Mouse (Mus musculus) heart, postnatal 10 days (tissue): ENCODE measurements at regions not wholly inside any gene's neighbourhood (a gene's known extent, or its start where the extent isn't known, plus 50 kb on each side); places are given as distances from the start of the nearest gene placed in this dataset.

Experiments
- DNase-seq, 2 experiments: peaks; one replicate each; pipeline ENCODE4 v3.0.0; 2021
- intact Hi-C: fragments of 180-260 bp; cut with DNase I; formaldehyde crosslinking; loops from one replicate; pipeline ENCODE4 v1.15.1; 2025

GRCm38 (mm10) chr9:84673327-84673726, 639.2 kb upstream of the Gm11114 start:
- intact Hi-C loops: no loop called here
- peak; percentile 2 for DNase-seq

- intact Hi-C loops: no loop called here
These were observed 634.2 kb upstream of the Gm11114 start for GRCm38 (mm10) chr9:84678416-84678815.

DNA sequence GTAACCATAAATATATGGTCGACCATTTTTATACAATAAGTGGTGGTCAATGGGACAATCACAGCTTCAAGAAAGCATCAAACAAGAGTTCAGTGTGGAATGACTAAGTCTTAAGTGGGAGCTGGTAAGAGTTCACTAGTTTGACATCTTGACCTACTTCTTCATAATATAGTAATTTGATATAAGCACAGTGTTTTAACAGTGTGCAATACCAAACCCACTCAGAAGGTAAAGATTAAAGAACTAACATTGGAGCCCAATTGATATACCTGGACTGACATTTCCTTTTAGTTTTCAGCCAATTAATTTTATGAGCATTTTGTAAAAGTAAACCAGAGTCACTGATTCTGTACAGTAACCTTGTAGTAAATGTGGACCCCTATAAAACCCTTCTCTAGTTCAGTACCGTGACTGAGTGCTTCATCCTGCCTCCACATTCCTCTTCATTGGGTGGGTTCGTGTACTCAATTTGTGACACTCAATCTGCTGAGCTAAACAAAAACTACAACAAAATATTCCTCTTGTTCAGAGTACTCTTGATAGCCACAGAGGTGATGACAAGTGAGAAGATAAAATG, 593.9 kb upstream of the Gm11114 start:
- intact Hi-C loops: no loop called here
- DNase-seq: no peak

More at GRCm38 (mm10) chr9:84678416-84678815, 634.2 kb upstream of the Gm11114 start:
- no peak for DNase-seq

GRCm38 (mm10) chr9:84719396-84719795, 593.2 kb upstream of the Gm11114 start:
- DNase-seq: no peak
- intact Hi-C loops: no loop called here

DNA sequence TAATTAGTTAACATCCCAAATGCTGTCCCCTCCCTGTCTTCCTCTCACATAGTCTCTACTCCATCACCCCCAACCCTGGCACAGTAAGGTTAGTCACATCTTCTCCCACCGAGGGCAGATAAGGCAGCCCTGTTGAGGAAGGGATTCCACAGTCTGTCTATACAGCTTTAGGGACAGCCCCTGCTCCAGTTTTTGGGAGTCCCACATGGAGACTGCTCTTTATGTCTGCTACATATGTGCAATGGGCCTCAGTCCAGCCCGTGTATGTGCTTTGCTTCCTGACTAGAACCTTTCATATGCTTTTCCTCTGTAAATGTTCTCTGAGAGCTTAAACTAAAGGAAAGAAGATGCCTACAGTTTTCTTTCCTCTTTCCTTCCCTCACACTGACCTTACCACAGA, 592.1 kb upstream of the Gm11114 start:
- intact Hi-C loops: no loop called here
- no peak for DNase-seq

GRCm38 (mm10) chr9:84739266-84739665, 573.3 kb upstream of the Gm11114 start:
- intact Hi-C loops: loop anchor here (10.0 kb wide), 1 partner anchor 586 kb away; the partner anchor contains the start of gene Tent5a
- DNase-seq: peak; percentile 12 to 18

DNA sequence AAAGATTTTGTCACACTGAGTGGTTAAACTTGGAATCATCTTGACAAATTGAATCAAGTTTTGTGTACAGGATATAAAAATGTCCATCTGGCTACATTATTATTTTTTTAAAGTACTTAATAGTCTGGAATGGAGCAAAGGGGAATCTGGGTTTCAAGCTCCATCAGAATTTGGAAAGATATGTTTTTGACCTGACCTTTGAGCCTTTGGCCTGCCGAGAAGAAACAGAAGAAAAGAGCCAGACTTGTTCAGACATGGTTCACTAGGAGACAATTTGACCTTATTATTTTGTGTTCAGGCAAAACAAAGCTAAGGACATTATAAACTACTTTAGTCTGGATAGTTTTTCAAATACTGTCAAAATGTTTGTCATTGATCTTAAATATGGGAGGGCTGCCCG, 572.2 kb upstream of the Gm11114 start:
- peak in 1 of 2 experiments; percentile 3 for DNase-seq
- intact Hi-C loops: no loop called here

DNA sequence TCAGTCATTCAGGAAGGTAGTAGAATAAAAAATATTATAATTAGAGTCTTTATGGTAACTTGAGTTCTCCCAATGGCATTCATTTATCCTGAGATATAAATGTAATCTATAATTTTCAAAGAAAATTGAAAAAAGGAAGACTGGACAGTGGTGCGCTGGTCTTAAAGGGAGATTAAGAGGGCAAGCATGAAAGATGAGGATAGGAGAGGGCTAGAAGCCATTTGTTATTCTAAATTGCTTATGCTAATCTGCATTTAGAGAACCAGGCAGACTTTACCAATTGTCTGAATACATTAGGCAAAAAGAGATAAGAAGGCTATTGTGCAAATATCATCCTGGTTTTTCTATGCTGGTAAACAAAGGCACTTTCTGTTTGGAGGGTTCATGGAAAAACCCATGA, 558.2 kb upstream of the Gm11114 start:
- intact Hi-C loops: no loop called here
- DNase-seq: no peak

- intact Hi-C loops: no loop called here
- no peak for DNase-seq
These were observed 557.7 kb upstream of the Gm11114 start for GRCm38 (mm10) chr9:84754828-84755227.

DNA sequence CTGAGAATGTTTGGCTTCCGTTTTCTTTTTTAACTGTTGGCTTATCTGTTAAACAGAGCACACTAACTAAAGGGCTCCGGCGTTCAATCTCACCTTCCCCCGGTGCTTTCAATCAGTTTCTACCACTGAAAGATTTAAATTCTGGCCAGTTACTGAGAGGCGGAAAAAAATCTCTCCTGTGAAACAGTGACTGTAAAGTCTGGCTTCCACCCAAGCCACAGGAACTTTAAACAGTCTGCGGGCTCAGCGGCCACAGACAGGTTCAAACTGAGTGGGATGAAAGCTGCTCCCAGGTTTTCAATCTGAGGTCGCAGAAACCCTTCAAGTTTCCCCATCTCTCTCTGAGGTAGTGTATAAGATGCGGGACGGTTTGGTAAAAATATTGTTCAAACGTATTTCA, 538.2 kb upstream of the Gm11114 start:
- DNase-seq: no peak
- intact Hi-C loops: no loop called here

- intact Hi-C loops: no loop called here
These were observed 537.4 kb upstream of the Gm11114 start for GRCm38 (mm10) chr9:84775190-84775589.

GRCm38 (mm10) chr9:84779125-84779524, 533.4 kb upstream of the Gm11114 start:
- intact Hi-C loops: no loop called here
- no peak for DNase-seq

More at GRCm38 (mm10) chr9:84775190-84775589, 537.4 kb upstream of the Gm11114 start:
- DNase-seq: no peak

DNA sequence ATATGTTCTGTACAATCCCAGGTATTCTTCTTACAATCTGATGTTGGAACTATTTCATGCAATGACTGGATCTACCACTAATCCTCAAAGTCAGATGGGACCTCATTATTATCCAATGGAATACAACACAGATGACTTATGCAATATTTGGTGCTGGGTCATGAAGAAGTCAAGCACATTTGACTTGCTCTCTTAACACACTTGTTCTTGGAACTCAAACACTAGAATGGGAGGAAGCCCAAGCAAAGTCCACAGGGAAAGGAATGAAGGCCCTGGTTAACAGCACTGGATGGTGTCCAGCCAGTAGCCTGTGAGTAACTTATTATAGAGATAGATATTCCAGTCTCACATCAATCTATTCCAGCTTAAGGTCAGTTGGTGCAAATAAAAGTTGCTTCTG, 486.8 kb upstream of the Gm11114 start:
- intact Hi-C loops: no loop called here
- peak; percentile 49 to 63 for DNase-seq

DNA sequence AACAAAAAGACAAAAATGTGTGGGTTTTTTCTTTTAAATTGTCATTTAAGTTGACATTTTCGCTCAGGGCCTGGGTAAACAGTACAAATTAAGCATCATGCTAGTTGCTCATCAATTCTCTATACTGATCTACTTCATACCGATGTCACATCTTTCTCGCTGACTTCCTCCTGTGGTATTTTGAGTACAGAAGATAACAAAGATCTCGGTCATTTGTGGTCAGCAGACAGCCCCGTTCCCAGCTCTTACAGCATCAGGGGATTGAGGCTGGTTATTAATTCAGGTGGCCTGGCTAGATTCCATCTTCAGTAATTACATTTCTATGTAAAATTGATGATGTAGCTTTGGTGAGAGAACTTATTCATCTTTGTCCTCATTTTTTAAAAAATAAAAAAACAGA, 483.6 kb upstream of the Gm11114 start:
- intact Hi-C loops: no loop called here
- DNase-seq: no peak

DNA sequence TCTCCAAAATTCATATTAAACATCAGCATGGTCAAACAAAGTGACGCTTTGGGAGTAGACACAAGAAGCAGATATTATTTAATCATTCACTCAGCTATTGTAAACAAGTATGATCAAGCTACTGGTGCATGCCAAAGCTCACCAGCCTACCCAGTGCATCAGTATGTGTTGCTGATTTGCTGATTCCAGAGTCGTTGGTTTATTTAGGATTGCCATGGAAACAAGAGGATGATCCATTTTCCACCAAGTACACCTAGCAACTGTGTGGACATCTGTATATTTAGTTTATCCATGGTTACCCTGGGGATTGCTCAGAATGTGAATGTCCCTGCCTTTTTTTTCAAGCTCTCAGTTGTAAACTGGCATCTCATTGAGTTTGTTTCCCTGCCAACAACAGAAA, 481.9 kb upstream of the Gm11114 start:
- DNase-seq: no peak
- intact Hi-C loops: no loop called here

DNA sequence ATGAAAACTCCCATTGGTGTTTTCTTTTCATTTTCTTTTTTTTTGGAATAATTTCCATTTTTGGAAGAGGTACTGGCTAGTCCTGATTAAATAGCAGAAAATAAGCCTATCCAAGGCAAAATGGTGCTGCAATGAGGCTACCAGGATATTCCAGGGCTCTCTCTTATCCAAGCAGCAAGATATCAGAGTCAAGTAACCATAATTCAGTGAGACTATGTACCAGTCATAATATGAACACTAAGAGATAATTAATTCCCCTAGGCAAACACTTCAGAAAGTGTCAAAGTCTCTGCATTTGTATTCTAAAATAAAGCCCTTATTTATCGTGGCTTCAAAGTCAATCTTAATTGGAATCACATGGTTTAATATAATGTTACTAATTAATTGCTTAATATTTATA, 475.1 kb upstream of the Gm11114 start:
- intact Hi-C loops: no loop called here
- DNase-seq: no peak

DNA sequence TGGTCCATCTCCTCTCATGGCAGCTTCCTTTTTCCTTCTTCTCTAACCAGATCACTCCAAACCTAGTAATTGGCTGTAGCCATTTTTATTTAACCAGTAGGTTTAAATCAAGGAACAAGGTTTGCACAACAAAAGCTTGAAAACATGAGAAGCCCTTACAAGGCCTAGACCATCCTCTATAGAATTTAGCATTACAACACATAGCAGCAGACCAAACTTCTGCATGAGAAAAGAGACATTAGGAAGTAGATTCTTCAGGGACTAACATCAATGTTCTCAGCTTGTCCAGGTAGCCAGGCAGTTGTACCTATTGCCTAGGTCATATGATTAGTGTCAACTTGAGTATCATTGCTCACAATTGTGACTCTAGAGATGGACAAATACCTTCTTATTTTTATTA, 468.6 kb upstream of the Gm11114 start:
- no peak for DNase-seq
- intact Hi-C loops: no loop called here

- intact Hi-C loops: no loop called here
- no peak for DNase-seq
These were observed 451.0 kb upstream of the Gm11114 start for GRCm38 (mm10) chr9:84861600-84861999.

GRCm38 (mm10) chr9:84863431-84863830, 449.1 kb upstream of the Gm11114 start:
- intact Hi-C loops: no loop called here
- no peak for DNase-seq

DNA sequence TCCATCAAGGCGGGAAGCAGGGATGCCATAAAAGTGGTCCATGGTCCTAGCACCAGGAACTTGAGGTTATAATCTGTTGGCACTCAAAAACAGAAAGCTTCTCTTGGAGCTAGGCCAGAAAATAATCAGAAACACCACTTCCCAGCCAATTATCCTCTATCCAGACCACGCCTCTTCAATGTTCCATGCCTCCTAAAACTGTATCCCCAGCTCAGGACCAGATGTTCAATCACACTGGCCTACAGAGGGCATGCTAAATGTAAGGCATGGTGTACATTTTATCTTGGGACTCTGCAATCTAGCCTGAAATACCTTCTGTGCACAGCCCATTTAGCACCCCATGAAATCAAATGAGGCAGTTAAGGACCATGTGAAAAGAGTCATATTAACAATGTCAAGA, 418.4 kb upstream of the Gm11114 start:
- no peak for DNase-seq
- intact Hi-C loops: no loop called here

DNA sequence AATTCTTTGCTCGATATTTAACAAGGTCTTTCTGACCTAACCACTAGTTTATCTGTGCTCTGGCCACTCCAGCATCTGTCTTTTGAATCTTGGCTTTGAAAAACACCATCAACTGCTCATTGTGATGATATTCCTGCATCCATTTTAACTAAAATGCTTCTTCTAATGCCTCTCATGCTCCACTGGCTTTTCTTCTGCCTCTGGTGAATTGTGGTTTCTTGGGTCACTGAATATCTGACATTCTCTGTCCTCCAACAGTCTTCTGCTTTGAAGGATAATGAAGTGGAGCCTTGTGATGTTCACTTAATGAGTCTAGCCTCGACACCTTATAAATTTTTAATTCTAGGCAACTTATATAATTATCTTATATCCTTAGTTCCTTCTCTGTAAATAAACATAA, 416.5 kb upstream of the Gm11114 start:
- intact Hi-C loops: no loop called here
- no peak for DNase-seq

DNA sequence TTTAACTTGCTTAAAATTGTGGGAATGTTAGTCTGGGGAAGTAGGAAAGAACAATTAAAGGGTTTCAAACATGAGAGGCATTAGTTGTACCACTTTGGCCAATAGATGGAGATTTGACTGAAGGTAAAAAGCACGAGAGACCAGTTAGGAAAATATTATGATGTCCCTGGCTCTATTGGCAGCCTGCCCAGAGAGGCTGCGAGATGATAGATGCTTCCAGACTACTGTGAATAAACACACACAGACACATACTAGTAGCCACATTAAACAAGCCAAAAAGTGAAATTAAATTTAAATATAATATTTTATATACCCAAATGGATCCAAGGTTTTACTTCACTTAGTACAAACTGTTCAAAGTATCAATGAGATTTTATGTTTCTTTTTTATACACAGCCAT, 411.9 kb upstream of the Gm11114 start:
- peak in 1 of 2 experiments; percentile 7 for DNase-seq

DNA sequence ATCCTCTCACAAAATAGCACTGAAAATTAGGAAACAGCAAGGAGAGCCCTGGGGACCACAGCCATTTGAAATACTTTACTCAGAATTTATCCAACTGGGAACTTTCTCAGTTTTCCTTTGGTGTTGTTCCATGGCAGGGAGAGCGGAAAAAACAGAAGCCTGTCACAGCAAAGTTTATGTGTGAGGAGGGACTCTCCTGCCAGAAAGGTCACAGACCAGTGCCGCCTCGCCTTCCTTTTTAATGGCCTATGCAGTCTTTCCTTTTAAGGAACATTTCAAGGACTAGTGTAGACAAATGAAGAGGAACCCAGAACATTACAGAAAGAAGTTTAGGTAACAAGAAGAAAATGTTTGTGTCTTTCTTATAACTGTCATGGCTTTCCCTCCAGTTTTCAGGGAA, 406.3 kb upstream of the Gm11114 start:
- DNase-seq: no peak
- intact Hi-C loops: no loop called here

More for the DNA sequence above, 411.9 kb upstream of the Gm11114 start:
- intact Hi-C loops: no loop called here
